Mouse (Mus musculus) MEL (cell line): ENCODE measurements around the gene Adam23. TPM values are rescaled to one million over a fixed set of nuclear protein-coding genes. Genes with fewer than 3 reads are reported as not detected.

Experiments
- DNase-seq: peaks from one replicate; pipeline ENCODE4 v3.0.0; 2011; ENCODE audit warnings: low read depth, low spot score
- H3K27ac ChIP-seq: 2 replicates; pipeline ENCODE4 v1.5.1; 2012; ENCODE audit warnings: low read depth, mild to moderate bottlenecking, control low read depth, low read length, moderate library complexity; ENCODE audit not compliant: control insufficient read depth
- H3K27me3 ChIP-seq, 2 experiments: fragments of 150-350 bp in 1 of 2; sonication (generic) in 1 of 2; 2 replicates each; pipeline ENCODE4 v1.6.1; 2012; ENCODE audit warnings: low read length in 2 of 2, mild to moderate bottlenecking in 2 of 2, improper control_type of control experiment in 1 of 2, moderate library complexity in 1 of 2; ENCODE audit not compliant: insufficient read depth in 2 of 2, control insufficient read depth in 1 of 2
- H3K36me3 ChIP-seq, 2 experiments: 2 replicates each; pipeline ENCODE4 v1.6.1; 2012 to 2014; ENCODE audit warnings: low read length in 2 of 2, improper control_type of control experiment in 1 of 2, inconsistent platforms in 1 of 2, mild to moderate bottlenecking in 1 of 2; ENCODE audit not compliant: insufficient read depth in 2 of 2, control insufficient read depth in 1 of 2
- H3K4me1 ChIP-seq, 2 experiments: fragments of 150-350 bp in 1 of 2; sonication (generic) in 1 of 2; 2 replicates each; pipeline ENCODE4 v1.6.1; 2012; ENCODE audit warnings: low read length in 2 of 2, improper control_type of control experiment in 1 of 2, mild to moderate bottlenecking in 1 of 2; ENCODE audit not compliant: insufficient read depth in 2 of 2, control insufficient read depth in 1 of 2
- H3K4me3 ChIP-seq, 2 experiments: fragments of 150-350 bp in 1 of 2; sonication (generic) in 1 of 2; 2 replicates each; pipeline ENCODE4 v1.5.1; 2012; ENCODE audit warnings: low read depth in 2 of 2, low read length in 2 of 2, mild to moderate bottlenecking in 2 of 2, moderate library complexity in 2 of 2, control low read depth in 1 of 2, improper control_type of control experiment in 1 of 2; ENCODE audit not compliant: control insufficient read depth in 1 of 2, insufficient read depth in 1 of 2
- H3K79me2 ChIP-seq: 2 replicates; pipeline ENCODE4 v1.6.1; 2012; ENCODE audit warnings: mild to moderate bottlenecking, low read length, moderate library complexity; ENCODE audit not compliant: control insufficient read depth, poor library complexity, insufficient read depth
- H3K9ac ChIP-seq: 2 replicates; pipeline ENCODE4 v1.6.1; 2012; ENCODE audit warnings: low read depth, mild to moderate bottlenecking, control low read depth, low read length, moderate library complexity; ENCODE audit not compliant: control insufficient read depth, poor library complexity, severe bottlenecking
- H3K9me3 ChIP-seq: fragments of 150-350 bp; sonication (generic); replicated peaks from 2 replicates; pipeline ENCODE4 v1.6.1; 2012; ENCODE audit warnings: mild to moderate bottlenecking, low read length, improper control_type of control experiment, moderate library complexity; ENCODE audit not compliant: insufficient read depth
- CHD2 ChIP-seq: IDR thresholded peaks from 2 replicates; pipeline ENCODE4 v1.6.1; 2011; ENCODE audit warnings: low read length, improper control_type of control experiment
- E2F4 ChIP-seq: IDR thresholded peaks from 2 replicates; pipeline ENCODE4 v1.6.1; 2011; ENCODE audit warnings: low read depth, low read length, improper control_type of control experiment, borderline replicate concordance
- ELF1 ChIP-seq: IDR thresholded peaks from 2 replicates; pipeline ENCODE4 v1.6.1; 2014; ENCODE audit warnings: low read depth, mild to moderate bottlenecking, inconsistent platforms, low read length, improper control_type of control experiment, moderate library complexity
- EP300 ChIP-seq, 2 experiments: IDR thresholded peaks; 2 replicates each; pipeline ENCODE4 v1.6.1; 2011; ENCODE audit warnings: improper control_type of control experiment in 2 of 2, low read length in 2 of 2, low read depth in 1 of 2, mild to moderate bottlenecking in 1 of 2
- ETS1 ChIP-seq: IDR thresholded peaks from 2 replicates; pipeline ENCODE4 v1.6.1; 2012; ENCODE audit warnings: low read depth, mild to moderate bottlenecking, inconsistent platforms, low read length, improper control_type of control experiment, moderate library complexity
- GATA1 ChIP-seq: IDR thresholded peaks from 2 replicates; pipeline ENCODE4 v1.6.1; 2011; ENCODE audit warnings: low read depth, low read length, improper control_type of control experiment
- HCFC1 ChIP-seq: IDR thresholded peaks from 2 replicates; pipeline ENCODE4 v1.6.1; 2012; ENCODE audit warnings: low read depth, mild to moderate bottlenecking, inconsistent platforms, low read length, improper control_type of control experiment, moderate library complexity
- KAT2A ChIP-seq: conservative IDR thresholded peaks from 2 replicates; pipeline ENCODE4 v1.6.1; 2012; ENCODE audit warnings: low read depth, low read length, improper control_type of control experiment, inconsistent platforms
- MAX ChIP-seq: IDR thresholded peaks from 2 replicates; pipeline ENCODE4 v1.6.1; 2011; ENCODE audit warnings: low read length, improper control_type of control experiment
- MYC ChIP-seq: IDR thresholded peaks from 2 replicates; pipeline ENCODE4 v1.6.1; 2011; ENCODE audit warnings: low read depth, mild to moderate bottlenecking, low read length, improper control_type of control experiment, moderate library complexity
- NRF1 ChIP-seq: IDR thresholded peaks from 2 replicates; pipeline ENCODE4 v1.6.1; 2014; ENCODE audit warnings: low read depth, mild to moderate bottlenecking, inconsistent platforms, low read length, improper control_type of control experiment, moderate library complexity; ENCODE audit not compliant: poor library complexity, insufficient read depth, severe bottlenecking
- POLR2AphosphoS2 ChIP-seq: IDR thresholded peaks from 2 replicates; pipeline ENCODE4 v1.6.1; 2011; ENCODE audit warnings: low read length, improper control_type of control experiment
- POLR2AphosphoS5 ChIP-seq: IDR thresholded peaks from 2 replicates; pipeline ENCODE4 v1.6.1; 2012; ENCODE audit warnings: low read depth, borderline replicate concordance, mild to moderate bottlenecking, inconsistent platforms, low read length, moderate library complexity, mixed read lengths
- RCOR1 ChIP-seq: IDR thresholded peaks from 2 replicates; pipeline ENCODE4 v1.6.1; 2012; ENCODE audit warnings: low read depth, mild to moderate bottlenecking, inconsistent platforms, low read length, improper control_type of control experiment
- SIN3A ChIP-seq: IDR thresholded peaks from 2 replicates; pipeline ENCODE4 v1.6.1; 2012; ENCODE audit warnings: low read length, improper control_type of control experiment, inconsistent platforms
- SMC3 ChIP-seq: IDR thresholded peaks from 2 replicates; pipeline ENCODE4 v1.6.1; 2011; ENCODE audit warnings: low read depth, low read length, improper control_type of control experiment
- TAL1 ChIP-seq: IDR thresholded peaks from 2 replicates; pipeline ENCODE4 v1.6.1; 2012; ENCODE audit warnings: mild to moderate bottlenecking, inconsistent platforms, low read length, moderate library complexity, mixed read lengths
- TBP ChIP-seq: IDR thresholded peaks from 2 replicates; pipeline ENCODE4 v1.8.0; 2011; ENCODE audit warnings: low read depth, low read length, improper control_type of control experiment
- TCF12 ChIP-seq: IDR thresholded peaks from 2 replicates; pipeline ENCODE4 v1.6.1; 2014; ENCODE audit warnings: low read depth, mild to moderate bottlenecking, inconsistent platforms, low read length, improper control_type of control experiment, moderate library complexity
- USF1 ChIP-seq: IDR thresholded peaks from 2 replicates; pipeline ENCODE4 v1.6.1; 2014; ENCODE audit warnings: low read depth, mild to moderate bottlenecking, inconsistent platforms, low read length, improper control_type of control experiment, moderate library complexity
- USF2 ChIP-seq, 2 experiments: IDR thresholded peaks; 2 replicates each; pipeline ENCODE4 v1.6.1; 2011 to 2012; ENCODE audit warnings: improper control_type of control experiment in 2 of 2, low read length in 2 of 2, borderline replicate concordance in 1 of 2, inconsistent platforms in 1 of 2, low read depth in 1 of 2, mild to moderate bottlenecking in 1 of 2; ENCODE audit not compliant: insufficient read depth in 1 of 2
- ZKSCAN1 ChIP-seq: IDR thresholded peaks from 2 replicates; pipeline ENCODE4 v1.6.1; 2012; ENCODE audit warnings: low read depth, mild to moderate bottlenecking, inconsistent platforms, low read length, improper control_type of control experiment, moderate library complexity
- ZMIZ1 ChIP-seq: IDR thresholded peaks from 2 replicates; pipeline ENCODE4 v1.6.1; 2012; ENCODE audit warnings: low read depth, mild to moderate bottlenecking, inconsistent platforms, low read length, improper control_type of control experiment, moderate library complexity
- ZNF384 ChIP-seq: IDR thresholded peaks from 2 replicates; pipeline ENCODE4 v1.6.1; 2012; ENCODE audit warnings: low read depth, mild to moderate bottlenecking, inconsistent platforms, low read length, improper control_type of control experiment
- polyA plus RNA-seq, 2 experiments: library from polyadenylated mRNA; stranded (reverse) in 1 of 2; unstranded in 1 of 2; fragments of >175 nt in 1 of 2; fragments of >200 nt in 1 of 2; gene quantifications; 2 replicates each; pipeline versions ENCODE4 v1.2.1 to v1.2.4; 2012; ENCODE audit warnings: low replicate concordance in 2 of 2, low read depth in 1 of 2; ENCODE audit not compliant: insufficient read length in 2 of 2, insufficient read depth in 1 of 2, missing spikeins in 1 of 2
- total RNA-seq: library from RNA; depleted of rRNA; stranded (reverse); fragments of 300-350 nt; gene quantifications from 2 replicates; pipeline ENCODE4 v1.2.3, GENCODE M21; 2012

Adam23 gene
- total and polyA plus RNA-seq, 3 experiments: not detected

DNA sequence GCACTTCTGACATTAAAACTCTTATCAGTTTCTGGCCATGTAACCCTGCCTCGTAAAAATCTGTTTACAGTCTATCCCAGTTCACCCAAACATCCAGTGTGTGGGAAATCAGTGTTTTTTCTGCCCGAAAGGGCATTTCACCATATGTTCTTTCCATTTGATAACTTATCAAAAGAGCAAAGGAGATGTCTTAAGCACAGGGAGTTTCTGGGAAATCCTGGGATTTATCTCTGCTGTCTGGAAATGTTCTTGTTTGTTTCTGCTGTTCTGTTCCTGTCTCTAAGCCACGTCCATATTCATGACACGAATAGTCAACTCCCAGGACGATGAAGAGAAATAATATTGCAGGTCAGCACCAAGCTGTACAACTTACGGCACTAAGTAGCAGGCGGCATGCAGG is 11.6 kb upstream of the Adam23 start:
- no peaks in the 10 kb centered on the region for H3K79me2 ChIP-seq
- TF ChIP-seq POLR2AphosphoS5: no peak
- TF ChIP-seq USF2 (IDR thresholded peaks at IDR 0.05; ENCODE audit: borderline replicate concordance in 1 of 2, insufficient read depth in 1 of 2, low read depth in 1 of 2, low read length in 2 of 2): no peak
- TF ChIP-seq SIN3A: no peak
- no peak for TF ChIP-seq POLR2AphosphoS2
- no peak for TF ChIP-seq MYC
- no peaks in the 10 kb centered on the region for H3K9me3 ChIP-seq
- no peak overlapping the region for H3K27ac ChIP-seq
- DNase-seq: no peak
- H3K4me3 ChIP-seq: no peak overlapping the region
- H3K27me3 ChIP-seq: no peaks in the 10 kb centered on the region
- no peak overlapping the region for H3K9ac ChIP-seq
- no peaks in the 10 kb centered on the region for H3K4me1 ChIP-seq
- H3K36me3 ChIP-seq: no peaks in the 10 kb centered on the region

DNA sequence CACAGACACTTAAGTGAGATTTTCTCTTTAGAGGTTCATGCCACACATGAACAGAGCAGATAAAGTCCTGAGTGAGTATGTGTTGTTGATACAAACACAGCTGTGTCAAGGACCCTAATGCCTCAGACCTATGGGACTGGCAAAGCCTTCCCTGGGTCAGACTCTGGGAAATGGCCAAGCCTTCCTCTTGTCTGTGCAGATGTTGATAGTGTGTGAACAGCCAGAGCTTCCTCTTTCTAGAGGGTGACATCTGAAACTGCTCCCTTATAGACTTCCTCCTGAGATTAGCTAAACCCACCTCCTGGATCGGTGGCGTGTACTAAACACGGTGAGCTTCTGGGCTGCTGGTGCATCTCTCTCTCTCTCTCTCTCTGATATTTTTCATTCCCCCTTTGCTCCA is 8.2 kb upstream of the Adam23 start:
- Histone ChIP-seq H3K4me3 (no peak overlapping the region), H3K4me1 (no peaks in the 10 kb centered on the region), H3K27ac (no peak overlapping the region), H3K36me3 (no peaks in the 10 kb centered on the region), H3K79me2 (no peaks in the 10 kb centered on the region), H3K9ac (no peak overlapping the region), H3K27me3 (no peaks in the 10 kb centered on the region), H3K9me3 (no peaks in the 10 kb centered on the region)
- peak; percentile 89 for DNase-seq
- TF ChIP-seq MAX: no peak
- TF ChIP-seq RCOR1: 0 out of 2 replicates have a peak, but pooled peaks have one; percentile 20
- no peak for TF ChIP-seq POLR2AphosphoS5
- TF ChIP-seq TCF12: peak; percentile 45; the same call in 1 of the 2 replicates
- TF ChIP-seq ZMIZ1: no peak
- TF ChIP-seq CHD2: no peak
- TF ChIP-seq ETS1: peak; percentile 56
- peak; percentile 48 for TF ChIP-seq TAL1
- no peak for TF ChIP-seq TBP
- peak; percentile 48 to 71; a peak in 3 of 4 replicates for TF ChIP-seq EP300 (IDR thresholded peaks at IDR 0.05; ENCODE audit: low read depth in 1 of 2, low read length in 2 of 2)
- peak; percentile 58 for TF ChIP-seq GATA1

DNA sequence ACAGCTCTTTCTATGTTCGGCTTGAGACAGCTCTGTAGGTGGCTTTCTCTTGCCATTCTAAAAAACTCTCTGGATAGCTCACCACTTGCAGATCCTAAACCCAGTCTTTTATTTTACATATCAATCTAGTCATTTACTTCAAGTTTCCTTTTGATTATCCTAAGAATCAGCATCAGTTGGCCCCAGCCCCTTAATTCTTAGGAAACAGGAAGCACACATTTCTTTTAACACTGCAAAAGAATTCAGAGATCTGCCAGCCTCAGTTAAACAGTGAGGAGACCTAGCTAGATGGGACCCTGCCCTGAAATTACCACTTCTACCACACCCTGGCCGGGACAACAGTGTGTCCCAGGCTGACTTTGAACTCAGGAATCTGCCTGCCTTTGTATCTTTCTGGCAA is 3.5 kb upstream of the Adam23 start:
- Histone ChIP-seq H3K36me3 (no peaks in the 10 kb centered on the region), H3K4me1 (no peaks in the 10 kb centered on the region), H3K9ac (no peak overlapping the region)
- TF ChIP-seq CHD2: no peak
- TF ChIP-seq ELF1: no peak
- TF ChIP-seq GATA1: no peak
- no peak for TF ChIP-seq ZNF384
- TF ChIP-seq E2F4: no peak
- TF ChIP-seq HCFC1: no peak
- no peak for TF ChIP-seq USF2 (IDR thresholded peaks at IDR 0.05; ENCODE audit: borderline replicate concordance in 1 of 2, insufficient read depth in 1 of 2, low read depth in 1 of 2, low read length in 2 of 2)
- no peak for TF ChIP-seq KAT2A
- TF ChIP-seq NRF1: no peak
- no peak for TF ChIP-seq SMC3
- TF ChIP-seq ZKSCAN1: no peak
- TF ChIP-seq USF1: no peak
- no peak for TF ChIP-seq TBP
- no peak for TF ChIP-seq POLR2AphosphoS2
- TF ChIP-seq, all 39 proteins: peak for 0
- no peaks in the 10 kb centered on the region for H3K79me2 ChIP-seq
- H3K27ac ChIP-seq: no peak overlapping the region
- no peak overlapping the region for H3K4me3 ChIP-seq
- no peaks in the 10 kb centered on the region for H3K9me3 ChIP-seq
- DNase-seq: no peak
- no peaks in the 10 kb centered on the region for H3K27me3 ChIP-seq
